Mouse (Mus musculus): ENCODE measurements around the gene Ptrh2.

Ptrh2 gene

GRCm38 (mm10) chr11:86683395-86684125 lies at the start of gene Ptrh2, which contains the start of gene Vmp1:
Gene Ptrh2, plus strand, starts transcription at chr11:86683985.
Gene Vmp1, minus strand, starts transcription at chr11:86683836.
- peak; percentile 95 for DNase-seq

GRCm38 (mm10) chr11:86634396-86634795 lies 49.4 kb upstream of the Ptrh2 start:
- DNase-seq = no peak

- no peak for DNase-seq
Measured at GRCm38 (mm10) chr11:86637697-86638096, 46.1 kb upstream of the Ptrh2 start.

GRCm38 (mm10) chr11:86641714-86642113 lies 42.1 kb upstream of the Ptrh2 start:
- no peak for DNase-seq

- DNase-seq = no peak
Measured at GRCm38 (mm10) chr11:86644553-86644952, 39.2 kb upstream of the Ptrh2 start.

- no peak for DNase-seq
Measured at GRCm38 (mm10) chr11:86646136-86646834, 37.5 kb upstream of the Ptrh2 start.

GRCm38 (mm10) chr11:86646885-86647459 lies 36.8 kb upstream of the Ptrh2 start:
- DNase-seq = no peak

GRCm38 (mm10) chr11:86647706-86648447 lies 35.9 kb upstream of the Ptrh2 start:
- DNase-seq = no peak

- no peak for DNase-seq
Measured at GRCm38 (mm10) chr11:86649542-86649941, 34.2 kb upstream of the Ptrh2 start.

- DNase-seq = no peak
Measured at GRCm38 (mm10) chr11:86650676-86651075, 33.1 kb upstream of the Ptrh2 start.

GRCm38 (mm10) chr11:86652578-86652979 lies 31.2 kb upstream of the Ptrh2 start:
- DNase-seq = no peak

GRCm38 (mm10) chr11:86653446-86653845 lies 30.3 kb upstream of the Ptrh2 start:
- peak; percentile 71 for DNase-seq

GRCm38 (mm10) chr11:86654096-86654495 lies 29.7 kb upstream of the Ptrh2 start:
- DNase-seq = no peak

- DNase-seq = no peak
Measured at GRCm38 (mm10) chr11:86655671-86656070, 28.1 kb upstream of the Ptrh2 start.

GRCm38 (mm10) chr11:86656849-86657567 lies 26.8 kb upstream of the Ptrh2 start:
- DNase-seq = no peak

- no peak for DNase-seq
Measured at GRCm38 (mm10) chr11:86657863-86658262, 25.9 kb upstream of the Ptrh2 start.

- no peak for DNase-seq
Measured at GRCm38 (mm10) chr11:86662986-86663895, 20.5 kb upstream of the Ptrh2 start.

- DNase-seq = no peak
Measured at GRCm38 (mm10) chr11:86663977-86664376, 19.8 kb upstream of the Ptrh2 start.

GRCm38 (mm10) chr11:86664406-86664805 lies 19.4 kb upstream of the Ptrh2 start:
- DNase-seq = no peak

GRCm38 (mm10) chr11:86667553-86667952 lies 16.2 kb upstream of the Ptrh2 start:
- no peak for DNase-seq

- no peak for DNase-seq
Measured at GRCm38 (mm10) chr11:86668169-86668568, 15.6 kb upstream of the Ptrh2 start.
